Mouse (Mus musculus) MEL (cell line): ENCODE results near the gene Iqsec1. TPM values are rescaled to one million over a fixed set of nuclear protein-coding genes. Genes with fewer than 3 reads are reported as not detected.

Experiments
- DNase-seq: peaks from one replicate; pipeline ENCODE4 v3.0.0; 2011; ENCODE audit warnings: low read depth, low spot score
- H3K27ac ChIP-seq: 2 replicates; pipeline ENCODE4 v1.5.1; 2012; ENCODE audit warnings: low read depth, mild to moderate bottlenecking, control low read depth, low read length, moderate library complexity; ENCODE audit not compliant: control insufficient read depth
- H3K27me3 ChIP-seq, 2 experiments: fragments of 150-350 bp in 1 of 2; sonication (generic) in 1 of 2; 2 replicates each; pipeline ENCODE4 v1.6.1; 2012; ENCODE audit warnings: low read length in 2 of 2, mild to moderate bottlenecking in 2 of 2, improper control_type of control experiment in 1 of 2, moderate library complexity in 1 of 2; ENCODE audit not compliant: insufficient read depth in 2 of 2, control insufficient read depth in 1 of 2
- H3K36me3 ChIP-seq, 2 experiments: 2 replicates each; pipeline ENCODE4 v1.6.1; 2012 to 2014; ENCODE audit warnings: low read length in 2 of 2, improper control_type of control experiment in 1 of 2, inconsistent platforms in 1 of 2, mild to moderate bottlenecking in 1 of 2; ENCODE audit not compliant: insufficient read depth in 2 of 2, control insufficient read depth in 1 of 2
- H3K4me1 ChIP-seq, 2 experiments: fragments of 150-350 bp in 1 of 2; sonication (generic) in 1 of 2; 2 replicates each; pipeline ENCODE4 v1.6.1; 2012; ENCODE audit warnings: low read length in 2 of 2, improper control_type of control experiment in 1 of 2, mild to moderate bottlenecking in 1 of 2; ENCODE audit not compliant: insufficient read depth in 2 of 2, control insufficient read depth in 1 of 2
- H3K4me3 ChIP-seq, 2 experiments: fragments of 150-350 bp in 1 of 2; sonication (generic) in 1 of 2; 2 replicates each; pipeline ENCODE4 v1.5.1; 2012; ENCODE audit warnings: low read depth in 2 of 2, low read length in 2 of 2, mild to moderate bottlenecking in 2 of 2, moderate library complexity in 2 of 2, control low read depth in 1 of 2, improper control_type of control experiment in 1 of 2; ENCODE audit not compliant: control insufficient read depth in 1 of 2, insufficient read depth in 1 of 2
- H3K79me2 ChIP-seq: 2 replicates; pipeline ENCODE4 v1.6.1; 2012; ENCODE audit warnings: mild to moderate bottlenecking, low read length, moderate library complexity; ENCODE audit not compliant: control insufficient read depth, poor library complexity, insufficient read depth
- H3K9ac ChIP-seq: 2 replicates; pipeline ENCODE4 v1.6.1; 2012; ENCODE audit warnings: low read depth, mild to moderate bottlenecking, control low read depth, low read length, moderate library complexity; ENCODE audit not compliant: control insufficient read depth, poor library complexity, severe bottlenecking
- H3K9me3 ChIP-seq: fragments of 150-350 bp; sonication (generic); replicated peaks from 2 replicates; pipeline ENCODE4 v1.6.1; 2012; ENCODE audit warnings: mild to moderate bottlenecking, low read length, improper control_type of control experiment, moderate library complexity; ENCODE audit not compliant: insufficient read depth
- E2F4 ChIP-seq: IDR thresholded peaks from 2 replicates; pipeline ENCODE4 v1.6.1; 2011; ENCODE audit warnings: low read depth, low read length, improper control_type of control experiment, borderline replicate concordance
- EP300 ChIP-seq, 2 experiments: IDR thresholded peaks; 2 replicates each; pipeline ENCODE4 v1.6.1; 2011; ENCODE audit warnings: improper control_type of control experiment in 2 of 2, low read length in 2 of 2, low read depth in 1 of 2, mild to moderate bottlenecking in 1 of 2
- ETS1 ChIP-seq: IDR thresholded peaks from 2 replicates; pipeline ENCODE4 v1.6.1; 2012; ENCODE audit warnings: low read depth, mild to moderate bottlenecking, inconsistent platforms, low read length, improper control_type of control experiment, moderate library complexity
- GABPA ChIP-seq: IDR thresholded peaks from 2 replicates; pipeline ENCODE4 v1.6.1; 2012; ENCODE audit warnings: low read depth, mild to moderate bottlenecking, inconsistent platforms, low read length, improper control_type of control experiment, moderate library complexity
- GATA1 ChIP-seq: IDR thresholded peaks from 2 replicates; pipeline ENCODE4 v1.6.1; 2011; ENCODE audit warnings: low read depth, low read length, improper control_type of control experiment
- HCFC1 ChIP-seq: IDR thresholded peaks from 2 replicates; pipeline ENCODE4 v1.6.1; 2012; ENCODE audit warnings: low read depth, mild to moderate bottlenecking, inconsistent platforms, low read length, improper control_type of control experiment, moderate library complexity
- KAT2A ChIP-seq: conservative IDR thresholded peaks from 2 replicates; pipeline ENCODE4 v1.6.1; 2012; ENCODE audit warnings: low read depth, low read length, improper control_type of control experiment, inconsistent platforms
- MAFK ChIP-seq: IDR thresholded peaks from 2 replicates; pipeline ENCODE4 v1.6.1; 2011; ENCODE audit warnings: low read depth, mild to moderate bottlenecking, low read length, improper control_type of control experiment, borderline replicate concordance
- MAX ChIP-seq: IDR thresholded peaks from 2 replicates; pipeline ENCODE4 v1.6.1; 2011; ENCODE audit warnings: low read length, improper control_type of control experiment
- MAZ ChIP-seq: IDR thresholded peaks from 2 replicates; pipeline ENCODE4 v1.6.1; 2012; ENCODE audit warnings: low read depth, mild to moderate bottlenecking, inconsistent platforms, low read length, improper control_type of control experiment
- MEF2A ChIP-seq: IDR thresholded peaks from 2 replicates; pipeline ENCODE4 v1.6.1; 2014; ENCODE audit warnings: low read depth, mild to moderate bottlenecking, inconsistent platforms, low read length, improper control_type of control experiment; ENCODE audit not compliant: poor library complexity, insufficient replicate concordance, severe bottlenecking; ENCODE audit errors: extremely low read depth
- MYB ChIP-seq: IDR thresholded peaks from 2 replicates; pipeline ENCODE4 v1.6.1; 2011; ENCODE audit warnings: mild to moderate bottlenecking, low read depth, low read length, improper control_type of control experiment
- MYC ChIP-seq: IDR thresholded peaks from 2 replicates; pipeline ENCODE4 v1.6.1; 2011; ENCODE audit warnings: low read depth, mild to moderate bottlenecking, low read length, improper control_type of control experiment, moderate library complexity
- NRF1 ChIP-seq: IDR thresholded peaks from 2 replicates; pipeline ENCODE4 v1.6.1; 2014; ENCODE audit warnings: low read depth, mild to moderate bottlenecking, inconsistent platforms, low read length, improper control_type of control experiment, moderate library complexity; ENCODE audit not compliant: poor library complexity, insufficient read depth, severe bottlenecking
- POLR2AphosphoS5 ChIP-seq: IDR thresholded peaks from 2 replicates; pipeline ENCODE4 v1.6.1; 2012; ENCODE audit warnings: low read depth, borderline replicate concordance, mild to moderate bottlenecking, inconsistent platforms, low read length, moderate library complexity, mixed read lengths
- RCOR1 ChIP-seq: IDR thresholded peaks from 2 replicates; pipeline ENCODE4 v1.6.1; 2012; ENCODE audit warnings: low read depth, mild to moderate bottlenecking, inconsistent platforms, low read length, improper control_type of control experiment
- SIN3A ChIP-seq: IDR thresholded peaks from 2 replicates; pipeline ENCODE4 v1.6.1; 2012; ENCODE audit warnings: low read length, improper control_type of control experiment, inconsistent platforms
- USF1 ChIP-seq: IDR thresholded peaks from 2 replicates; pipeline ENCODE4 v1.6.1; 2014; ENCODE audit warnings: low read depth, mild to moderate bottlenecking, inconsistent platforms, low read length, improper control_type of control experiment, moderate library complexity
- USF2 ChIP-seq, 2 experiments: IDR thresholded peaks; 2 replicates each; pipeline ENCODE4 v1.6.1; 2011 to 2012; ENCODE audit warnings: improper control_type of control experiment in 2 of 2, low read length in 2 of 2, borderline replicate concordance in 1 of 2, inconsistent platforms in 1 of 2, low read depth in 1 of 2, mild to moderate bottlenecking in 1 of 2; ENCODE audit not compliant: insufficient read depth in 1 of 2
- polyA plus RNA-seq, 2 experiments: library from polyadenylated mRNA; stranded (reverse) in 1 of 2; unstranded in 1 of 2; fragments of >175 nt in 1 of 2; fragments of >200 nt in 1 of 2; gene quantifications; 2 replicates each; pipeline versions ENCODE4 v1.2.1 to v1.2.4; 2012; ENCODE audit warnings: low replicate concordance in 2 of 2, low read depth in 1 of 2; ENCODE audit not compliant: insufficient read length in 2 of 2, insufficient read depth in 1 of 2, missing spikeins in 1 of 2
- total RNA-seq: library from RNA; depleted of rRNA; stranded (reverse); fragments of 300-350 nt; gene quantifications from 2 replicates; pipeline ENCODE4 v1.2.3, GENCODE M21; 2012

Iqsec1 gene
- total and polyA plus RNA-seq, 3 experiments: 14.8 to 73.4 (median 30.8) TPM

- H3K27me3 ChIP-seq: no peaks in the 10 kb centered on the region
- H3K79me2 ChIP-seq: no peaks in the 10 kb centered on the region
- no peaks in the 10 kb centered on the region for H3K4me1 ChIP-seq
- H3K27ac ChIP-seq: no peak overlapping the region
- TF ChIP-seq USF2 (IDR thresholded peaks at IDR 0.05; ENCODE audit: borderline replicate concordance in 1 of 2, insufficient read depth in 1 of 2, low read depth in 1 of 2, low read length in 2 of 2) (no peak), NRF1 (no peak), POLR2AphosphoS5 (no peak), ETS1 (no peak), HCFC1 (no peak), GABPA (no peak), MAZ (no peak), RCOR1 (no peak), MYB (no peak), SIN3A (no peak), MEF2A (no peak), MYC (no peak), MAFK (no peak), E2F4 (no peak), USF1 (no peak), EP300 (IDR thresholded peaks at IDR 0.05; ENCODE audit: low read depth in 1 of 2, low read length in 2 of 2) (no peak)
- H3K9me3 ChIP-seq: no peaks in the 10 kb centered on the region
- H3K36me3 ChIP-seq: peaks cover 0 to 3% of the 10 kb centered on the region in 2 experiments; a peak in 2 of 4 replicates
- H3K4me3 ChIP-seq: no peak overlapping the region
- H3K9ac ChIP-seq: no peak overlapping the region
- DNase-seq: no peak
Observed at GRCm38 (mm10) chr6:90689500-90689899, 299.0 kb downstream of the Iqsec1 start.

- Histone ChIP-seq H3K9ac (no peak overlapping the region), H3K4me1 (no peaks in the 10 kb centered on the region), H3K9me3 (no peaks in the 10 kb centered on the region), H3K79me2 (no peaks in the 10 kb centered on the region), H3K27me3 (no peaks in the 10 kb centered on the region), H3K36me3 (peaks cover 0 to 3% of the 10 kb centered on the region in 2 experiments; a peak in 2 of 4 replicates), H3K27ac (no peak overlapping the region), H3K4me3 (no peak overlapping the region)
- TF ChIP-seq MYC (no peak), GATA1 (no peak), MAX (no peak), HCFC1 (no peak), KAT2A (no peak), RCOR1 (no peak)
- DNase-seq: no peak
Observed at GRCm38 (mm10) chr6:90688742-90689141, 299.7 kb downstream of the Iqsec1 start.
